Mouse (Mus musculus) left cerebral cortex, postnatal 10 days (tissue): ENCODE data around the gene Pxylp1. TPM values are rescaled to one million over a fixed set of nuclear protein-coding genes. Genes with fewer than 3 reads are reported as not detected.

Experiments used
- DNase-seq, 2 experiments: peaks; one replicate each; pipeline ENCODE4 v3.0.0; 2021 to 2022; ENCODE audit warnings: low spot score in 2 of 2, mixed read lengths in 1 of 2; ENCODE audit errors: extremely low spot score in 1 of 2
- intact Hi-C: fragments of 180-260 bp; cut with DNase I; formaldehyde crosslinking; loops from one replicate; pipeline ENCODE4 v1.15.1; 2025
- total RNA-seq, 2 experiments: library from RNA; stranded (reverse); gene quantifications; 2 replicates each; pipeline ENCODE4 v1.2.3; 2021

Gene Pxylp1
- total RNA-seq, 2 experiments from 2014 or later = 15.0 to 16.0 TPM

DNA sequence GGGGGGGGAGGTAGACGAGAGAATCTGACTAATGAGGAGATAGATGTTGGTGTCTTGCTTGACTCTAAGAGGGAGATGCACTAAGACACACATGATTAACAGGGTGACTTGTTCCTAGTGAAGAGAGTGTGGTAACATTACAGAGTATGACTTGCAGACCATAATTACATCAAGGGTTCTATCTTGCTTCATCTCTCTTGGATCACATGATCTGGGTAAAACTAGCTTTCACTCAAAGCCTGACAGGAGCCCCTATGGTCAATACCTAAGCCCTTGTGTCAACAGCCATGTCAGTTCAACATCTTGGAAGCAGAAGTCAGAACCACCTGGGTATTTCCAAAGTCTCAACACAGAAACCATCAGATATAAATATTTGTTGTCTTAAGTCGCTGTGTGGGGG lies 99.9 kb downstream of the Pxylp1 start:
- no peak for DNase-seq
- intact Hi-C loops = no loop called here

DNA sequence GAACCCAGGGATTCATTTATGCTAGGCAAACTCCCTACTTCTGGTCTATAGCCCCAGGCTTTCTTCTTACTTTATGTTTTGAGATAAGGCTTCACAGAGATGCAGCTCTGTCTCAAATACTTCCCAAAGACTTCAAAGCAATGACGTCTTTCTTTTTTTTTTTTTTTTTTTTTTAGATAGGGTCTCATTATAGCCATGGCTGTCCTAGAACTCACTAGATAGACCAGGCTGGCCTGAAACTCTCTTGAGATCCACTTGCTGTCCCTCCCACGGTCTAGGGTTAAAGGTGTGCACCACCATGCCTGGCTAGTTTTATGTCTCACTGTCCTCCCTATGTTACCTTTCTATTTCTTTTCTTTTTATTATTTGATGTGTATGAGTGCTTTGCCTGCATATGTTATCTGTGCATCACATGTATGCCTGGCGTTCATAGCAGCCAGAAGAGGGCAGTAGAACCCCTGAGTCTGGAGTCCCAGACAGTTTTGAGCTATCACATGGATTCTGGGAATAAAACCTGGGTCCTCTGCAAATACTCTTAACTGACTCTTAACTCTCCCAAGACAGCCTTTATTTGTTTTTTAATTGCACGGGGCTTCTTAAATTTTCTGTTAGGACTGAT lies 102.0 kb downstream of the Pxylp1 start:
- intact Hi-C loops = no loop called here

DNA sequence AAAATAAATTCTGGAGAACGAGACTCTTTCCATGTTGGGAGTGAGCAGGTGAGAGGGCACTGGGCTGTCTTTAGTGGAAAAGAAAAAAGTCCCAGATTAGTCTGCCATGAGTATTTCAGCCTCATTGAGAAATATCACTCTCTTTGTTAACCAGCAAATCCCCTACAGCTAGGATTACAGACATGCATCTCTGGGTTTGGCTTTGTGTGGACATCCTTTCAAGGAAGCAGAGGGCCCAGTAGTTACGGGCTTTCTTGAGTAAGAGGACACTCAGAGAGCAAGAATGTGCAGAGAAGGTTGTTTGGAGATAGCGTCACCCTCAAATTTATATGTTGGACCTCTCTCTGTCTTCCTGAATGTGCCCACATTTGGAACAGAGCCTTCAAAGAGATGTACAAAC lies 102.6 kb downstream of the Pxylp1 start:
- intact Hi-C loops = no loop called here
- no peak for DNase-seq

More for the DNA sequence above, 102.0 kb downstream of the Pxylp1 start:
- DNase-seq = no peak

- DNase-seq = no peak
- intact Hi-C loops = no loop called here
Observed at GRCm38 (mm10) chr9:96787797-96788196, 104.7 kb downstream of the Pxylp1 start.

GRCm38 (mm10) chr9:96785871-96786342 lies 106.6 kb downstream of the Pxylp1 start:
- intact Hi-C loops = no loop called here

GRCm38 (mm10) chr9:96785187-96785586 lies 107.3 kb downstream of the Pxylp1 start:
- intact Hi-C loops = no loop called here

More at GRCm38 (mm10) chr9:96785871-96786342, 106.6 kb downstream of the Pxylp1 start:
- DNase-seq = no peak

DNA sequence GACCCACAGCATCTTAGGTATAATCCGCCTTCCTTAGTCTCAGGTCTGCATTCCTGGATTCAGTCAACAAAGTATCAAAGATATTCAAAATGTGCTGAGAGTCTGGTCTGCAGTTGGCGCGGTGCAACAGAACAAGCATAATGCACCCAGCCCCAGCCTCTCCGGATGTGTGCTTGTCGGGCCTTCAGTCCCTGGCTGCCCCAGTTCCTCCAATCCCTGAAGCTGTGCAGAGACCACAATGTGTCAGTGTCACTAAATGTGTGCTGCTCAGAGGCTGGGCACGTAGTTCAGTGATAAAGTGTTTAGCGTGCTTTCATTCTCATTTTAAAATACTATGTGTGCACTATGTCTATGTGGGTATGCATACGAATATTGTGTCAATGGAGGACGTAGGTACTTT lies 108.8 kb downstream of the Pxylp1 start:
- DNase-seq = no peak
- intact Hi-C loops = no loop called here

More at GRCm38 (mm10) chr9:96785187-96785586, 107.3 kb downstream of the Pxylp1 start:
- no peak for DNase-seq

DNA sequence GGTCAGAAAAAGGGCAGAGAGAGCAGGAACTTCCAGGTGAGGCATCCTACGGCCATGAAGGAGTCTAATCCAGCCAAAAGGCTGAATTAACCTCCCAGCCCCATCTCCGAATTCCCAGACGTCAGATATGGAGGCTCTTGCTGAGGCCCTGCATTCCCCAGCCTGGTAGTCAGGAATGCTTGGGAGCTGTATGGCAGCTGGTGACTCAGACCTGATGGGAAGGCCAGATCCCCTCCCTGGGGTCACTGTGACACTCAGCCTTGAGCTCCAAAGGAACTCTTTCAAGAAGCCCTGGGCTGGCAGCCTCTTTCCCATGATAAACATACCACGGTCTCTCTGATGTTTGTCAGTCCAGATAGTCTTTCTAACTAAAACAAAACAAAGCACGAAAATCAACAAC lies 109.2 kb downstream of the Pxylp1 start:
- no peak for DNase-seq
- intact Hi-C loops = no loop called here

DNA sequence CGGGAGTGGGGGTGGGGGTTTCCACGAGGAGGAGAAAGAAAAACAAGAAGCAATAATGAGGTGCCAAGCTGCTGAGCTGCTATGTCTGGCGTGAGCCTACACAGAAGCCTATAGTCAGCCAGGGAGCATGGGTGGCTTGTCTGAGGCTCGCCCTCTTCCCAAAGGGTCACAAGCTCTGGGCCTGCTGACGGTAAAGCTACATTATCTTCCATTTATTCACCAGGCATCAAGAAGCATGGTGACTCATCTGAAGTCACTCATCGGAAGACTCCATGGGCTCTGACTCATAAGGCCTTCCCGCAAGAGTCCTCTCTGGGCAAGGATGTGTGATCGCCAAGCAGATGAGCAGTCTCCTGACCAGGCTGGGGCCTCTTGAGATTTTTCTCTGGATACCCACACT lies 110.4 kb downstream of the Pxylp1 start:
- DNase-seq = no peak
- intact Hi-C loops = no loop called here

Other genes starting within 250 kb of the Pxylp1 start
- 10 to 100 TPM; 44.6 to 47.5 TPM for gene Zbtb38, start 139.8 kb downstream of the Pxylp1 start, total RNA-seq
- gene Spsb4, start 126.2 kb upstream of the Pxylp1 start, total RNA-seq = 10 to 100 TPM in 1 of 2 experiments, 1 to 10 TPM in 1; 8.7 to 11.6 TPM
- gene Slc25a36, start 218.5 kb upstream of the Pxylp1 start, total RNA-seq = 100 to 1,000 TPM in 1 of 2 experiments, 10 to 100 TPM in 1; 98.8 to 100 TPM